Mouse (Mus musculus) liver, embryonic 14.5 days (tissue): ENCODE measurements around the gene Cebpa.

Source experiments
- CTCF ChIP-seq: IDR thresholded peaks from 2 replicates; pipeline ENCODE4 v1.5.1; 2016; ENCODE audit warnings: antibody characterized with exemption, low read depth, control low read depth
- EP300 ChIP-seq: IDR thresholded peaks from 2 replicates; pipeline ENCODE4 v1.6.1; 2016; ENCODE audit warnings: antibody characterized with exemption, low read depth

DNA sequence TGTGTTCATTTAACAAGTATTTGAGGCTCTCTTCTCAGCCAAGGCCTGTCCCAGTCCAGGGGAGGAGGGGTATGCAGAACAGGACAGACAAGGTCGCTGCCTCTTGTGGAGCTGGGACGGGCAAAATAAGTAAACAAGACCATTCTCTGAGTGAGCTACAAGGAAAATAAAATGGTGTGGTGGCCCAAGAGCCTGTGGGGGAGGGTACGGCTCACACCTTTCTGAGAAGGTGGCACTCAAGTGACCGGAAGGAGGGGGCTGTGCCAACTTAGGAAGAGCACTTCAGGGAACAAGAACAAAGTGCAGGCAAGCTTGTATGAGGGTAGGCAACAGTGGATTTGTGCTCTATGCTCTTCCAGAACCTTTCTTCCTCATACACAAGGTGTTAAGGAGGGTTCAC, 6.0 kb upstream of the Cebpa start:
- TF ChIP-seq CTCF (no peak), EP300 (no peak)
